Mouse (Mus musculus): ENCODE measurements around the gene Gm14440. TPM values are rescaled to one million over a fixed set of nuclear protein-coding genes. Genes with fewer than 3 reads are reported as not detected.
"Not testable (repeated sequence)": the region's sequence is repeated elsewhere in the genome, so short reads cannot be mapped to it uniquely, and the experiment has no call there.

The Gm14440 gene
- total RNA-seq (2021): 10 to 100 TPM; 11.9 to 12.5 TPM
- long read RNA-seq, experiment 1, partial matches to known transcripts: 0 of 5 reads
- long read RNA-seq, experiment 1, other reads (novel, unspliced or antisense): 2 of 5 reads
- long read RNA-seq, experiment 2, partial matches to known transcripts: 0 of 4 reads
- long read RNA-seq, experiment 2, other reads (novel, unspliced or antisense): 0 of 4 reads

GRCm38 (mm10) chr2:175274825-175275224, at the start of gene Gm14440:
Gm14440 (plus strand) TSS chr2:175275125.
- intact Hi-C loops (cut with DNase I); DNase-seq (ENCODE audit: extremely low spot score in 1 of 2, low spot score in 2 of 2); H3K4me3 ChIP-seq; H3K27ac ChIP-seq: not testable (repeated sequence)

Other genes starting within 250 kb of the Gm14440 start
- gene Gm14393, start 207.3 kb upstream of the Gm14440 start, total RNA-seq (2021): 1 to 10 TPM in 1 of 2 experiments, not detected in 1; 1.1 TPM
- 10 to 100 TPM; 16.4 to 20.2 TPM for gene Gm14399, start 133.1 kb upstream of the Gm14440 start, total RNA-seq (2021)
- gene Gm14443, start 99.3 kb upstream of the Gm14440 start, total RNA-seq (2021): 1 to 10 TPM; 5.7 to 7.1 TPM
- gene Gm14391, start 68.2 kb upstream of the Gm14440 start, total RNA-seq (2021): 100 to 1,000 TPM in 1 of 2 experiments, 10 to 100 TPM in 1; 93.6 to 107 TPM
- gene Gm4631, start 63.1 kb downstream of the Gm14440 start, total RNA-seq (2021): 10 to 100 TPM; 65.1 to 65.8 TPM
- gene Zfp968, start 97.3 kb downstream of the Gm14440 start, total RNA-seq (2021): 1 to 10 TPM; 6.9 to 7.6 TPM
- gene Gm4724, start 160.7 kb downstream of the Gm14440 start, total RNA-seq (2021): 10 to 100 TPM in 1 of 2 experiments, 1 to 10 TPM in 1; 7.6 to 17.0 TPM
- 1 to 10 TPM; 3.8 to 4.4 TPM for gene Zfp965, start 194.9 kb downstream of the Gm14440 start, total RNA-seq (2021)

All from left cerebral cortex, adult 2 months (tissue).